Mouse (Mus musculus): Measurements from ENCODE around the gene Acod1. TPM values are rescaled to one million over a fixed set of nuclear protein-coding genes. Genes with fewer than 3 reads are reported as not detected.

Acod1 gene
- total RNA-seq, 2 experiments from 2014 or later = not detected

GRCm38 (mm10) chr14:103072731-103073130 lies 26.0 kb downstream of the Acod1 start:
- DNase-seq = no peak

- no peak for DNase-seq
Observed at GRCm38 (mm10) chr14:103073825-103074224, 27.0 kb downstream of the Acod1 start.

GRCm38 (mm10) chr14:103075166-103075565 lies 28.4 kb downstream of the Acod1 start:
- DNase-seq = no peak

GRCm38 (mm10) chr14:103077272-103078005 lies 30.7 kb downstream of the Acod1 start:
- DNase-seq = no peak

- peak in 1 of 2 experiments; percentile 33 for DNase-seq
Observed at GRCm38 (mm10) chr14:103078006-103078912, 31.5 kb downstream of the Acod1 start.

GRCm38 (mm10) chr14:103079209-103079977 lies 32.6 kb downstream of the Acod1 start:
- DNase-seq = no peak

- DNase-seq = no peak
Observed at GRCm38 (mm10) chr14:103085840-103086533, 39.2 kb downstream of the Acod1 start.

GRCm38 (mm10) chr14:103086671-103087324 lies 40.0 kb downstream of the Acod1 start:
- DNase-seq = peak; percentile 48 to 59

GRCm38 (mm10) chr14:103087846-103088245 lies 41.1 kb downstream of the Acod1 start:
- DNase-seq = peak in 1 of 2 experiments; percentile 33

GRCm38 (mm10) chr14:103088624-103089023 lies 41.8 kb downstream of the Acod1 start:
- peak in 1 of 2 experiments; percentile 70 for DNase-seq

GRCm38 (mm10) chr14:103093236-103093635 lies 46.5 kb downstream of the Acod1 start:
- no peak for DNase-seq

- no peak for DNase-seq
Observed at GRCm38 (mm10) chr14:103093670-103094069, 46.9 kb downstream of the Acod1 start.

- no peak for DNase-seq
Observed at GRCm38 (mm10) chr14:103095036-103095435, 48.3 kb downstream of the Acod1 start.

GRCm38 (mm10) chr14:103095826-103096225 lies 49.0 kb downstream of the Acod1 start:
- no peak for DNase-seq

GRCm38 (mm10) chr14:103096621-103097020 lies 49.8 kb downstream of the Acod1 start:
- DNase-seq = peak; percentile 57 to 71

GRCm38 (mm10) chr14:103098213-103098586 lies 51.4 kb downstream of the Acod1 start:
- no peak for DNase-seq

GRCm38 (mm10) chr14:103098587-103099235 lies 51.9 kb downstream of the Acod1 start:
- DNase-seq = peak; percentile 92 to 96

GRCm38 (mm10) chr14:103099238-103099933 lies 52.6 kb downstream of the Acod1 start, which contains the start of gene Fbxl3:
Gene Fbxl3, minus strand, starts transcription at chr14:103099566.
- DNase-seq = peak; percentile 96

GRCm38 (mm10) chr14:103100296-103100695 lies 53.5 kb downstream of the Acod1 start:
- DNase-seq = no peak

GRCm38 (mm10) chr14:103101171-103101570 lies 54.4 kb downstream of the Acod1 start:
- no peak for DNase-seq
